Mouse (Mus musculus): ENCODE data around the gene Pecam1. TPM values are rescaled to one million over a fixed set of nuclear protein-coding genes. Genes with fewer than 3 reads are reported as not detected.
"Not testable (repeated sequence)": the region's sequence is repeated elsewhere in the genome, so short reads cannot be mapped to it uniquely, and the experiment has no call there.

Gene Pecam1
- total RNA-seq (2021): 100 to 1,000 TPM; 123 to 126 TPM
- long read RNA-seq, experiment 1, transcript Pecam1-204 (16 exons, 3,441 nt): minor isoform, 14 of 70 reads
- long read RNA-seq, experiment 1, transcript Pecam1-203 (14 exons, 3,233 nt): major isoform, 27 of 70 reads
- long read RNA-seq, experiment 1, transcript Pecam1-202 (15 exons, 3,283 nt): minor isoform, 8 of 70 reads
- long read RNA-seq, experiment 1, partial matches to known transcripts: 7 of 70 reads
- long read RNA-seq, experiment 1, other reads (novel, unspliced or antisense): 14 of 70 reads
- long read RNA-seq, experiment 2, transcript Pecam1-204 (16 exons, 3,441 nt): major isoform, 20 of 76 reads
- long read RNA-seq, experiment 2, transcript Pecam1-202 (15 exons, 3,283 nt): minor isoform, 14 of 76 reads
- long read RNA-seq, experiment 2, transcript Pecam1-203 (14 exons, 3,233 nt): major isoform, 20 of 76 reads
- long read RNA-seq, experiment 2, partial matches to known transcripts: 10 of 76 reads
- long read RNA-seq, experiment 2, other reads (novel, unspliced or antisense): 11 of 76 reads

DNA sequence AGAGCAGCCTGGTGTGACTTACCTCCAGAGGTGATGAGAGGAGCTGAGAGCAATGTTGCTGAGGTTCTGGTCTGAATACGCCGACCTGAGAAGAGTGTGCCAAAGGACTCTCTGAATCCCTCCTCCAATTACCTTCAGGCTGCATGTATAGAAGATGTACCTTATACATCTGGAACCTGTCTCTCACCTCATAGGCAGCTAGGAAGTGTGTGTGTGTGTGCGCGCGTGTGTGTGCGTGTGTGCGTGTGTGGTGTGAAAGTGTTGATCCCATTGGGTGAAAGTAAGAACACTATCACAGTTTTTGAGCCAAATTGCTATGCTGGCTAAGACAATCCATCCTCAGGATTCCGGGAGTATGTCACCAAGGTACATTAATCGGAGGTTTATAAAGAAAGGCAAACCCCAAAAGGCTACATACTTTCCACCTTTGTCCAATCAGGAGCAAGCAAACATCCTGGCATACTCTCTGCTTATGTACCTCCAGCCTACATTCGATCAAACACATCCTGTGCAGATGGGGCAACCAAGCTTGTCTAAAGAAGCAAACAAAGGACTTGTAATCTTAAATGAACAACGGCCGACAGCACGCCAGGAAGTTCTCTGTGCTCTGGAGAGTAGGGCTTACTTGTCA, at the start of gene Pecam1:
TSS of gene Pecam1 (minus strand) at position 508 of the 631 bp plus-strand sequence.
- no peak for DNase-seq (ENCODE audit: low spot score in 2 of 2)

DNA sequence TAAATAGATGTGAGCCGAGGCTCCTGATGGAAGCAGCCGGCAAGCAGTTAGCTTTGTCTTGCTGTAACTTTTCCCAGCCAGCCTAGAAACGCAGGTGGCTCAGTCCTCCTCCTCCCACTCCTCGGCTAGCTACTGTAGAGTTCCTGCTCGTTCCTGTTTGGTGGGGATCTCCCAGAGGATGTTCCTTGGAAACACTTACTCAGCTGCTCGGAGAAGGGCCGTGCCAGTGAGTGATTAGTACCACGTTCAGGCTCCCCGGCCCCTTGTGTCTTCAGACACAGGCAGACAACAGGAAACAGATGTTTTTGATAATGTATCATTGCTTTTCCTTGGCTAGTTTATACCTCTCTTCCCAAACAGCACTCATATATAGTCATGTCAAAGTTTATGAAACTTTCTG, 45.3 kb upstream of the Pecam1 start:
- DNase-seq (ENCODE audit: low spot score in 2 of 2): no peak

- DNase-seq (ENCODE audit: low spot score in 2 of 2): no peak
These were observed 43.4 kb upstream of the Pecam1 start for GRCm38 (mm10) chr11:106793846-106794245.

DNA sequence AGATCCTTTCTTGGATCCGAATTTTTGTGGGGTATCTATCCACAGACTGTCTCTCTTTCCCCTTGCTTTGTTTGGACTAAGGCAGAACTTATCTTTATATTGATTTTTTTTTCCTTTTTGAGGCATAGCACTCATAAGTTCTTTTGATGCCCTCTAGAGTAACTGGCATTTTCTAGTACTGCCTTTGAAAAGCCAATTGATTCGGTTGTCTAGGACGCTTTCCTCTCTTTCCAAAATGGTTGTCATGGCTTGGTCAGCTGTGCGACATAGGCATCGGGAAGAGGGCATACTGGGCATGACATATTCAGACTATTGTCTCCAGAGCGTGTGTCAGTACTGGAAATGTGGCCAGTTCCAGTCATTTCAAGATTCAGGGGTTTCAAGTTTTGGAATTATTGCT, 39.2 kb upstream of the Pecam1 start:
- no peak for DNase-seq (ENCODE audit: low spot score in 2 of 2)

GRCm38 (mm10) chr11:106788775-106789459, 38.5 kb upstream of the Pecam1 start, which contains the start of the genes Ddx5 and Cep95:
Ddx5 (minus strand) TSS chr11:106789185.
Cep95 (plus strand) TSS chr11:106789252.
- peak; percentile 87 to 98 for DNase-seq (ENCODE audit: low spot score in 2 of 2)

GRCm38 (mm10) chr11:106788026-106788774, 37.8 kb upstream of the Pecam1 start:
- peak; percentile 100 for DNase-seq (ENCODE audit: low spot score in 2 of 2)

GRCm38 (mm10) chr11:106787131-106788025, 37.0 kb upstream of the Pecam1 start:
- DNase-seq (ENCODE audit: low spot score in 2 of 2): peak; percentile 94 to 95

DNA sequence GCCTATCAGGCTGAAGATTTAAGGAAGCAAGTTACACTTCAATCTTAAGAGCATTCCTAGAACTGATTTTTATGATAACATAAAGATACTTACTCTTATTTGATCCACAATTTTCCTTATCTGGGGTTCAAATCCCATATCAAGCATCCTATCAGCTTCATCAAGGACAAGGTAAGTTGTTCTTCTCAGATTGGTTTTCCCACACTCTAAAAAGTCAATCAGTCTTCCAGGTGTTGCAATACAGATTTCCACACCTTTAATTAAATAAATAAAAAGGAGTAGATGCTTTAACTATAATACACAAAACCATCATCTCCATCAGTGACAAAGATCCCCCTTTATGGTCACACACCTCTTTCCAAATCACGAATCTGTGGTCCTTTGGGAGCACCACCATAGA, 34.6 kb upstream of the Pecam1 start:
- no peak for DNase-seq (ENCODE audit: low spot score in 2 of 2)

DNA sequence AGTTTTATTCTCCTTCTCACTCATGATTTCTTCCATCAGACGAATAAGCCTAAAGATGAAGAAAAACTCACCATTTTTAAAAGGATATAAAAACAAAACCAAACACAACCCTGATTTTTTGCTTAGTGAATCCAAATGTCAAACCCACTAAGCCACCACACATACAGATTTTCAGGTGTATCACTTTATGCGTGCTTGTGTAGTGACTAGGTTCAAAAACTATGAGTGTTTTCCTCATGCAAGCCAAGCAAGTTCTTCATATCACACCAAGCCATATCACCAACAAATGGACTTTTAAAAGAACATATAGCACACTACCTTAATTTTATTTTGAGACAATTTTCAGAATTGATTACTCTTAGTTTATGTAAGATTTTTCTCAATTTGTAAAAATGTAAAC, 34.0 kb upstream of the Pecam1 start:
- DNase-seq (ENCODE audit: low spot score in 2 of 2): no peak

DNA sequence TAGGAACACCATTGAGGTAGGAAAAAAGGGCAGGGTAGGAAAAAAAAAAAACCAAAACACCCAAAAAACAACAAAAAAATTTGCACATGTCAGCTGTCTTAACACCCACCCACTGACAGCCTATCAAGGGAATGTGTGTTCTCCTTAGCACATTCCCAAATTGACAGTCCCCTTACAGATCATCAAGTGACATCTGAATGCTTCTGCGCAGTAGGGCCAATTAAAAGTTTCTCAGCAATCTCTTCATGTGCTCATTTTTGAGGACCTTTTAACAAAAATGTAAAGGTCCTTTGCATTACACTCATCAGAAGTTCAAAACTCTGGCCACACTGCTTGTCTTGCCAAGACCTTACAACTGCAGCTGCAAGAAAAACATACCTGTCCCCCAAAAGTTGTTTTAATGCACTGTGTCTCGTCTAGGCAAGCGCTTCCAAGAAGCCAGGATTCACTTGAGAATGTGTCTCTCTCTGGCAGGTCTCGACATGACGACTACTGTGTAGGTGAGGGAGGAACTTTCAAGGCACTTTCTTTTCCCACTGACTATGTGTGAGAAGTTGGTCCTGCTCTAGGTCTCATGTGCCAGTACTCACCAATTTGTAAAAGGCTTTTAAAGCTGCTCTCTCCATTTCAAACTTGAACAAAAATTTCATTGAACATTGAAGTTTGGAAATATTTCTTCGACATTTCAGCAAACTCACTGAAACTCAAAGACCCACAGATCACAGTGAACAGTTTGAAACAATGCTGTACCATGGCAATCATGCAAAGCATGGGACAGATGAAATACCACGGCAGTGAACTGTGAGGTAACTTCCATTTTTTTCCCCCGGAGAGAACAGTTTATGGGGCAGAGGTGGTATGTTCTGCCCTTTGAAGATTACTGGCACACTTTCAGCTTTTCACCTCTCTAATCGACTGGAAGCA, 32.7 kb upstream of the Pecam1 start:
- DNase-seq (ENCODE audit: low spot score in 2 of 2): no peak

- not testable (repeated sequence) for DNase-seq (ENCODE audit: low spot score in 2 of 2)
These were observed 31.8 kb upstream of the Pecam1 start for GRCm38 (mm10) chr11:106782271-106782670.

GRCm38 (mm10) chr11:106780590-106781220, 30.3 kb upstream of the Pecam1 start:
- DNase-seq (ENCODE audit: low spot score in 2 of 2): no peak

DNA sequence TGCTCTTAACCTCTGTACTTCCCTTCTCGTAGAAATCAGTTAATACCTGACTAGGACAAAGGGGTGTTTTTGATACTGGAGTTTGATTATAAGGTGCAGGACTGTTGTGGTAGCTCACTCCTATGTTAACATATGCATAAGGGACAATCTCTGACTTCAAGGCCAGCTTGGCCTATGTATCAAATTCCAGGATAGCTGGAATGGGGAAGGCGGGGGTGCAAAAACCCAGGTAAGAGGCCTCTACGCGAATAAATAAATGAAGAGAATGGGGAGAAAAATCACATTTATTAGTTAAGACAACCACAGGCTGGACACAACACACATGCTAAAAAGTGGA, 29.6 kb upstream of the Pecam1 start:
- no peak for DNase-seq (ENCODE audit: low spot score in 2 of 2)

GRCm38 (mm10) chr11:106779388-106780088, 29.1 kb upstream of the Pecam1 start, which contains the start of gene Polg2:
Polg2 (minus strand) TSS chr11:106779537.
- DNase-seq (ENCODE audit: low spot score in 2 of 2): peak; percentile 80 to 91

DNA sequence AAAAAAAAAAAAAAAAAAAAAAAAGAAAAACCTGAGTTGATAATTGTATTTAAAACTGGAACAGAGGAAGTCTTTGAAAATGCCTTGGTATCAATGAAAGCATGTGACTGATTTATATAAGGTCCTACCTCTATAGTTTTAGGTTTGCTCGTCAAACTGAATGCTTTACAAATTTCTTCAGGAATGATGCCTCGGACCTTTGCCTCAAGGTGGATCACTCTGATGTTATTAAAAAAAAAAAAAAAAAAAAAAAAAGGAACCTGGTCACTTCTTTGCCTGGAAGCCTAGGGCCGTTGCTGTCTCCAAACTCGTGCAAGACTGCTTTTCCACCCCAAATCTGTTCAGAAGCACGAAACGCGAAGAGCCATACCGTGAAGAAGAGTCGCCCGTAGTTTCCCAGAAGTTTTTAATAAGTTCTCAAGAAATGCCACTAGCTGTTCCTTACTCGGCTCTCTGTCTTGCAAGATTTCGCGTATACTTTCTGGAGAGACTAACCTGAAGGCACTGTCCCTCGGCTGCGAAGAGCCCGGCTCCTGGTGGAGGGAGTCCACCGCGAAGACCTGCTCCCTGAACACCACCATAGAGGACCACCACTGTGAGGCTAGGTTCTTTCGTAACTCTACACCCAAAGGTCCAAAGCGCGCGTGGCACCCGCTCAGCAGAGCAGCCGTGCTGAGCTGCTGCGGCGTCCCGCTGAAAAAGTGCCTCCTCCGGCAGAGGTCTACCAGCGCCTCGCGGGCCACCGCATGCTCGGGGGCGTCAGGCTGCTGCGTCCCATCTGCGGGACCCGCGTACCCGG, 28.4 kb upstream of the Pecam1 start:
- DNase-seq (ENCODE audit: low spot score in 2 of 2): no peak

GRCm38 (mm10) chr11:106778132-106778531, 27.7 kb upstream of the Pecam1 start:
- DNase-seq (ENCODE audit: low spot score in 2 of 2): no peak

GRCm38 (mm10) chr11:106777395-106777794, 27.0 kb upstream of the Pecam1 start:
- no peak for DNase-seq (ENCODE audit: low spot score in 2 of 2)
